Mouse (Mus musculus): ENCODE results near the gene Gm7324.
"Not testable (repeated sequence)": the region's sequence is repeated elsewhere in the genome, so short reads cannot be mapped to it uniquely, and the experiment has no call there.

Gm7324 gene

DNA sequence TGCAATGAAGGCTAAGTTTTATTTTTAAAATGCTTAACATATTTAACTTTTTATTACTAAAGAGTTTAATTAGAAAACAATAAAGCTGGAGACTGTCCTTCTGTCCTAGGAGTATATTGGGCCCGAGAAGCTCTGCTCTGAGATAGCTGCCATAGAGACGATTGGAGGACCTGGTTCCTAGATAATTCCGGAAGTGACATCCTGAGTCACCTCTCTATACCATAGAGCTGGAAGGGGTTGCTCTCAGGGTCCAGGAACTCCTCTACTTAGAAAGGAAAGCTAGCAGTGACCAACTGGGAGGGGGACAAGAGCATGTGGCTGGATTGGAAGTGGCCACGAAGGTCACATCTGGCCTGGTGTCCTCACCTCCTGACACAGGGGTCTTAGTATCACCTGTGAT, at the start of gene Gm7324:
Gm7324 (plus strand) TSS at position 208 of the 400 bp plus-strand sequence.
- DNase-seq (ENCODE audit: low spot score), result not testable (repeated sequence)

DNA sequence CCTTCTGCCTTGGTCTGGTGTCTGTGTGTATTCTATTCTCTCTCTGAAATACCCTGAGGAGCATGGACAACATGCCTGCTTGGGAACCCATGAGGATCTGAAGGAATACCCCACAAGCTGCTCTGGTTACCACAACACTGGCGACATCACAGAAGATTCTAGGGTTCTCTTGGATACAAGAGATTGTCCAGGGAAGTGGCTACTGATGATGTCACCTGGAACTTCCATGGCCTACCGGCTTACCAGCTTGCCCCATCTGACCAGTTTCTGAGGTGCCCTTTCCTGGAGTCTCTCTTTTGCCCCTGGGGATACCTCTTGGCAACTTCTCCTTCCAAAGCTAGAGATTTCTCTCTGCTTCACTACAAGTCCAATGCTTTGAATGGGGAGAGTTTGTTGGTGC, 20.5 kb upstream of the Gm7324 start, which contains the start of gene Gm8165:
Gm8165 (minus strand) TSS at position 101 of the 400 bp plus-strand sequence.
- DNase-seq (ENCODE audit: low spot score), result not testable (repeated sequence)

DNA sequence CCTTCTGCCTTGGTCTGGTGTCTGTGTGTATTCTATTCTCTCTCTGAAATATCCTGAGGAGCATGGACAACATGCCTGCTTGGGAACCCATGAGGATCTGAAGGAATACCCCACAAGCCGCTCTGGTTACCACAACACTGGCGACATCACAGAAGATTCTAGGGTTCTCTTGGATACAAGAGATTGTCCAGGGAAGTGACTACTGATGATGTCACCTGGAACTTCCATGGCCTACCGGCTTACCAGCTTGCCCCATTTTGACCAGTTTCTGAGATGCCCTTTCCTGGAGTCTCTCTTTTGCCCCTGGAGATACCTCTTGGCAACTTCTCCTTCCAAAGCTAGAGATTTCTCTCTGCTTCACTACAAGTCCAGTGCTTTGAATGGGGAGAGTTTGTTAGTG, 29.8 kb downstream of the Gm7324 start, which contains the start of gene Gm16506:
Gm16506 (minus strand) TSS at position 101 of the 400 bp plus-strand sequence.
- DNase-seq (ENCODE audit: low spot score), result not testable (repeated sequence)

DNA sequence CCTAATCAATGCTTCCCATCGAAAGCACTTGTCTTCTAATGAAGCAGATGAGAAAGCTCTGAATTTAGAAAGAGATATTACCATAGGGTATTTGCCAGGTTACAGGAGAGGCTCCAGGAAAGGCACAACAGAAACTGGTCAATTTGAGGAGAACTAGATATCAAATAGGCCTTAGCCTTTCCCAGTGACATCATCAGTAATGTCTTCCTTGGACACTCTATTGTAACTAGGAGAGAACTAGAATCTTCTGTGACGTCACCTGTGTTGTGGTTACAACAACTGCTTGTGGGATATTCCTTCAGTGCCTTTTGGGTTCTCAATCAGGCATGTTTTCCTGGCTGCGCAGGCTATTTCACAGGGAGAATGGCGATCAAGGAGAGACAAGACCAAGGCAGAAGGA, 49.9 kb downstream of the Gm7324 start, which contains the start of gene Gm6526:
Gm6526 (plus strand) TSS at position 301 of the 400 bp plus-strand sequence.
- DNase-seq (ENCODE audit: low spot score), result not testable (repeated sequence)

Data from urinary bladder, postnatal 14 days (tissue).